Mouse (Mus musculus) ES-E14 (cell line): ENCODE results near the gene Map2k6.

ENCODE experiments used
- CHD2 ChIP-seq: IDR thresholded peaks from 2 replicates; pipeline ENCODE4 v1.6.1; 2014; ENCODE audit warnings: mild to moderate bottlenecking, low read depth, low read length, inconsistent platforms
- HCFC1 ChIP-seq: IDR thresholded peaks from 2 replicates; pipeline ENCODE4 v1.6.1; 2012; ENCODE audit warnings: low read length, inconsistent platforms, borderline replicate concordance; ENCODE audit not compliant: insufficient read depth
- MAFK ChIP-seq: IDR thresholded peaks from 2 replicates; pipeline ENCODE4 v1.6.1; 2014; ENCODE audit warnings: mild to moderate bottlenecking, low read depth, low read length, inconsistent platforms; ENCODE audit not compliant: insufficient read depth
- ZC3H11A ChIP-seq: IDR thresholded peaks from 2 replicates; pipeline ENCODE4 v1.6.1; 2012; ENCODE audit warnings: low read depth, mild to moderate bottlenecking, inconsistent platforms, low read length, borderline replicate concordance
- ZNF384 ChIP-seq: IDR thresholded peaks from 2 replicates; pipeline ENCODE4 v1.6.1; 2012; ENCODE audit warnings: low read depth, low read length, inconsistent platforms

DNA sequence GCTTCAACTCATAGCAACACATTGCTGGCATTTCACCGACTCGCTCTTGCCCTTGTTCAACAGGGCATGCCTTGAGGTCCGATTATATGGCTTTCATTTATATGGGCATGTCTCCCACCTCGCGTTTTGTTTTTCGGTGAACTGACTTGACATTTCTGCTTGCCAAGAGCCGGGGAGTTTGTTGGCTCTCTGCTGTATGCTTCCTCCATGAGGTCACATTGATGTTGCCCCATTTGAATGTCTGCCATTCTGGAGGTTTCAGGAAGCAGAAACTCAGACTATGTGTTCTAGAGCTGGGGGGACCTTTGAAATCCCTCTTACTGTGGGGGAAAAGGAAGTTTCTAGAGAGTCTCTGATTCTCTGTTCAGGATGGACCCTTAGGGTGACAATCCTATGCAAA, 21.5 kb downstream of the Map2k6 start:
- TF ChIP-seq MAFK, result no peak
- no peak for TF ChIP-seq CHD2
- TF ChIP-seq ZNF384, result no peak
- TF ChIP-seq ZC3H11A, result no peak
- no peak for TF ChIP-seq HCFC1
